Mouse (Mus musculus): ENCODE results near the gene Gm38100. TPM values are rescaled to one million over a fixed set of nuclear protein-coding genes. Genes with fewer than 3 reads are reported as not detected.

Gene Gm38100
- polyA plus RNA-seq (2014; fragmentation: Illumina TruSeq; extraction: RNeasy Lipid Tissue Mini Kit (QIAGEN cat#74804); ENCODE audit: insufficient read depth, low read depth, low replicate concordance) = not detected

DNA sequence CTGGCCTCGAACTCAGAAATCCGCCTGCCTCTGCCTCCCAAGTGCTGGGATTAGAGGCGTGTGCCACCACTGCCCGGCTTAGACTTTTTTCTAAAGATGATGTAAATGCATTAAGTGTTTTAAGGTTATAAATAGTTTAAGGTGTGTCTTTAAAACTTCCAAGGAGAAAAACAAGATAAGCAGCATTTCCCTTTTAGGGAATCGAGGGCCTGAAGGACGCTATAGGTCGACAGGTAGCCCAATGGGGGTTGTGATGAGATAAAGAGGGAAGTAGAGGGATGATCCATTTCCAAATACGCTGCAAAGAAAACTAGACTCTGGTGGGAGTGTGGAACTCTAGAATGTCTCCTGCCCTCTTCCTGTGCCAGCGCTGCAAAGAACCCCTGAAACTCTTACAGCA is at the start of gene Gm38100:
TSS of gene Gm38100 (plus strand) at position 301 of the 400 bp plus-strand sequence.

DNA sequence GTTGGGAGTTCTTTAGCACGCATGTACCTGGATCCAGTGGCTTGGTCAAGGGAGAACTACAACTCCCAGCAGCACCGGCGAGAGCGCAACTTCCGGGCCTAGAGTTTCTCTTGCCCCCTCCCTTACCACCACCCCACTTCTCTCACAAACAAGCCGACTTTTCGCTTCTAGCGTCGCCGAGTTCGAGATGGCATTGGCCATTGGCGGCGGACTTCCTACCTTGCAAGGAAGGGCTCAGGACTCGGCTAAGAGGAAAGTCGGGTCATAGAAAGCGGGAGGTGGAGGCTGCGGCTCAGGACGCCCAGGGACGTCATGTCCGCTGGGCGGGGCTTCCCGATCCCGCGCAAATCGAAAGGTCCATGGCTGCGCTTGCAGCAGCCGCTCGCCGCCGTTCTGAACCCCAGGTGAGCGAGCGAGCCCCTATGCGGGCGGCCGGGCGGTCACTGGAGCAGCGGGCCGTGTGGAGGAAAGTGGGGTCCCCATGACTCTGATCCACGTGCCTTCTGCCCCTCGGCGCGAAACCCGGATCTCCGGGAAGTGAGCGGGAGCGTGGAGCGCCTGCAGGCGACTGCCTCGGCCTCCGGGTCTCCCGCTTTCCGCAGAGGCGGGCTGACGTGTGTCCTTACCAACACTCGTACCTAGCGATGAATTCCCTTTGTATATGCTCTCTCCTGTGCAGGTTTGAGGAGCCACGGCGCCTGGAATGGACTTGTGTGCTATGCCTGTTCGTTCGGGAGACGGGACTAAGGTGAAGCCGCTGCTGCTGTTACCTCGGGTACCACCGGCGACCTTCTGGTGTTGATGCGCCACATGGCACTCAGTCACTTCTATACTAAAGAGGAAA is 39.5 kb upstream of the Gm38100 start, which contains the start of gene Exo1:
TSS of gene Exo1 (plus strand) at position 129 of the 844 bp plus-strand sequence.

Other genes with a start within 250 kb of the Gm38100 start
- 1.6 TPM for gene Opn3, start 227.6 kb upstream of the Gm38100 start, polyA plus RNA-seq (2014; fragmentation: Illumina TruSeq; extraction: RNeasy Lipid Tissue Mini Kit (QIAGEN cat#74804); ENCODE audit: insufficient read depth, low read depth, low replicate concordance)
- 2.6 TPM for gene Chml, start 227.4 kb upstream of the Gm38100 start, polyA plus RNA-seq (2014; fragmentation: Illumina TruSeq; extraction: RNeasy Lipid Tissue Mini Kit (QIAGEN cat#74804); ENCODE audit: insufficient read depth, low read depth, low replicate concordance)
- not detected for gene Wdr64, start 221.7 kb upstream of the Gm38100 start, polyA plus RNA-seq (2014; fragmentation: Illumina TruSeq; extraction: RNeasy Lipid Tissue Mini Kit (QIAGEN cat#74804); ENCODE audit: insufficient read depth, low read depth, low replicate concordance)
- 0.55 TPM for gene Exo1, start 39.7 kb upstream of the Gm38100 start, polyA plus RNA-seq (2014; fragmentation: Illumina TruSeq; extraction: RNeasy Lipid Tissue Mini Kit (QIAGEN cat#74804); ENCODE audit: insufficient read depth, low read depth, low replicate concordance)
- gene Rbm8a2, start 58.8 kb downstream of the Gm38100 start, polyA plus RNA-seq (2014; fragmentation: Illumina TruSeq; extraction: RNeasy Lipid Tissue Mini Kit (QIAGEN cat#74804); ENCODE audit: insufficient read depth, low read depth, low replicate concordance) = 0.42 TPM